Mouse (Mus musculus) right cerebral cortex, postnatal 25 days (tissue): ENCODE measurements around the gene Dap3.
"Not testable (repeated sequence)": the region's sequence is repeated elsewhere in the genome, so short reads cannot be mapped to it uniquely, and the experiment has no call there.

Experiments
- DNase-seq: peaks from one replicate; pipeline ENCODE4 v3.0.0; 2022

Gene Dap3

DNA sequence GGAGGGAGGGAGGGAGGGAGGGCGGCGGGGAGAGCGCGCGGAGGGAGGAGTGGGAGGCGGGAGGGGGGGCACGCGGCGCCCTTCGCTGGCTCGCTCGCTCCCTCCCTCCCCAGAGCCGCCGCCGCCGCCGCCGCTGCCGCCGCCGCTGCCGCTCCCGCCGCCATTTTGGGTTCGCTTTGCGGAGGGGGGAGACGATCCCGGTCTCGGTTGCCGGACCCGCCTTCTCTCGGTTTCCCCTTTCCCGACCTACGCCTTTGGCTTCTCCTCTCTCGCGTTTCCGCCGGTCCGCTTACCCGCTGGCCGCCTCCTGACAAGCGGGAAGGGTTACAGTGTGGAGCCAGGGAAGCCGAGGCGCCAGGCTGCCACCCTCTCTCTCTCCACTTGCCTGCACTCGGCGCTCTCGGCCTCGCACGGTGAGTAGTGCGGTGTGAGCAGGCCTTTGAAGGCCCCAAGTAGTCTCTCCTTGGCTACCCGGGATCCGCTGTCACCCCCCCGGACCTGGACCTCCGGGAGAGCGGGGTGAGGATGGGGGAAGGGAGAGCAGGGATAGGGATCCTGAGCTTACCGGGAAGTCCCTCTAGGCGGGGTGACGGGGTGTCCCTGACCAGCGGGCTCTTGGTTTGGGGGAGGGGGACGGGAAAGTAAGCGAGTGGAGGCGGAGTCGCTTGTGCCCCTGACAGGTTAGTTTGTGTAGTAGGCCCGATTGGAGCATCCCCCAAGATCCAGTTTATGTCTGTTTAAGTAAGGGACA lies at the start of gene Dap3, which contains the start of gene Ash1l:
Gene Dap3 (minus strand): TSS at position 606 of the 751 bp plus-strand sequence.
Gene Ash1l (plus strand): TSS at position 47 of the 751 bp plus-strand sequence.
- DNase-seq, result peak; percentile 81

DNA sequence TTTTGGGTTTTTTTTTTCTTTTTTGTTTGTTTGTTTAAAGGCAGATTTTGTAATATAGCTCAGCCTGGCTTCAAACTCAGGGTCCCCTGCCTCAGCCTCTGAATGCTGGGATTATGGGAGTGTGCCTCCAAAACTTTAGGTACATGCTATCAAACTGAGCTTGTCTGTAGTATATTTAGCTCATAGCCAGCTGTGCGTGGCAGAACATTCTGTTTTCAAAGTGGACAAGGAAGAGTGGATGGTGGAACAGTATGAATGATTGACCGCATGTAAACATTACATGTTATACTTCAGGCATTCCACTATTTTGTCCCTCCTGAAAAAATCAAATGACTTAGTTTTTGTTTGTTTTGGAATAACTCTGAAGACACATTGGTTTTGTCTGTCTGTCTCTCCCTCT lies 41.8 kb upstream of the Dap3 start:
- DNase-seq, result no peak

DNA sequence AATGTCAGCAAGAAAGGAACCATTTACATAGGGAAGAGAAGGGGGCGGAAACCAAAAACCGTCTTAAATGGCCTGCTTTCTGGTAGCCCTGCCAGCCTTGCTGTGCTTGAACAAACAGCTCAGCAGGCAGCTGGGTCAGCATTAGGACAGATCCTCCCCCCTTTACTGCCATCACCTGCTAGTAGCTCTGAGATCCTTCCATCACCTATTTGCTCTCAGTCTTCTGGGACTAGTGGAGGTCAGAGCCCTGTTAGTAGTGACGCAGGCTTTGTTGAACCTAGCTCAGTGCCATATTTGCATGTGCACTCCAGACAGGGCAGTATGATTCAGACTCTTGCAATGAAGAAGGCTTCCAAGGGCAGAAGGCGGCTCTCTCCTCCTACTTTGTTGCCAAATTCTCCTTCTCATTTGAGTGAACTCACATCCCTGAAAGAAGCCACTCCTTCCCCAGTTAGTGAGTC lies 33.0 kb upstream of the Dap3 start:
- no peak for DNase-seq

DNA sequence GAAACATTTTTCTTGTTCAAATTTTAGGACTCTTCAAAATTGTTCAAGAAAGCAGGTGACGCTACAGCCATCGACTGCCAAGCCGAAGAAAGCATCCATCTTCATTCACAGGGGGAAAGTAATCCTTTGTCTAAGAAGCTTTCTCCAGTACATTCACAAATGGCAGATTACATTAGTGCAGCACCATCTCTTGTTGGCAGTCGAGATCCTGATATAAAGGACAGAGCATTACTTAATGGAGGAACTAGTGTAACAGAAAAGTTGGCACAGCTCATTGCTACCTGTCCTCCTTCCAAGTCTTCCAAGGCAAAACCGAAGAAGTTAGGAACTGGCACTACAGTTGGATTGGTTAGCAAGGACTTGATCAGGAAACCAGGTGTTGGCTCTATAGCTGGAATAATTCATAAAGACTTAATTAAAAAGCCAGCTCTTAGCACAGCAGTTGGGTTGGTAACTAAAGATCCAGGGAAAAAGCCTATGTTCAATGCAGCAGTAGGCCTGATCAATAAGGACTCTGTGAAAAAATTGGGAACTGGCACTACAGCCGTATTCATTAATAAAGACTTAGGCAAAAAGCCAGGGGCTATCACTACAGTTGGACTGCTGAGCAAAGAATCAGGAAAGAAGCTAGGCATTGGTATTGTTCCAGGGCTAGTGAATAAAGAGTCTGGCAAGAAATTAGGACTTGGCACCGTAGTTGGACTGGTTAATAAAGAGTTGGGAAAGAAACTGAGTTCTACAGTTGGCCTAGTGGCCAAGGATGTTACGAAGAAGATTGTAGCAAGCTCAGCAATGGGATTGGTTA lies 30.4 kb upstream of the Dap3 start:
- DNase-seq, result no peak

DNA sequence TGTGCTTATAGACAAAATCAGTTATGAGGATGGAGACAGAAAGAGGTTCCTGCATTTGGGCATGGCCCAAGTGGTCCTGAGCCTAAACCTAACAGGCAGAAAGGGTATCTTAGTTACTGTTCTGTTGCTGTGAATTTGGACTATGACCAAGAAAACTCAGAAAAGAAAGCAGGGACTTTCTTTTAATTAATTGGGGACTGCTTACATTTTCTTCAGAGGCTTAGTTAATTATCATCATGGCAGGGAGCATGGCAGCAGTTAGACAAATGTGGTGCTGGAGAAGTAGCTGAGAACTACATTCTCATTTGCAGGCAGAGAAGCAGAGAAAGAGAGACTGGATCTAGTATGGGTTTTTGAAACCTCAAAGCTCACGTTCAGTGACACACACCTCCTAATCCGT lies 24.0 kb upstream of the Dap3 start:
- no peak for DNase-seq

DNA sequence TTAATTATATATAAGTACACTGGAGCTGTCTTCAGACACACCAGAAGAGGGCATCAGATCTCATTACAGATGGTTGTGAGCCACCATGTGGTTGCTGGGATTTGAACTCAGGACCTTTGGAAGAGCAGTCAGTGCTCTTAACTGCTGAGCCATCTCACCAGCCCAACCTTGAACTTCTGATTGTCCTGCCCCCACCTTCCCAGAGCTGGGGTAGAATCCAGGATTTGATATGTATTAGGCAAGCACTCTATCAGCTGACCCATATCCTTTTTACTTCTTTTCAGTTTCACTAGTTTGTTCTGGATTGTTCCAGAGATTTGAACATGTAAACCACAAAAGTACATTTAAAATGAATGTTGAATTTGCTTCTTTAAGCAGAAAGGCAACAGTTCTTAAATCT lies 12.2 kb upstream of the Dap3 start:
- not testable (repeated sequence) for DNase-seq

DNA sequence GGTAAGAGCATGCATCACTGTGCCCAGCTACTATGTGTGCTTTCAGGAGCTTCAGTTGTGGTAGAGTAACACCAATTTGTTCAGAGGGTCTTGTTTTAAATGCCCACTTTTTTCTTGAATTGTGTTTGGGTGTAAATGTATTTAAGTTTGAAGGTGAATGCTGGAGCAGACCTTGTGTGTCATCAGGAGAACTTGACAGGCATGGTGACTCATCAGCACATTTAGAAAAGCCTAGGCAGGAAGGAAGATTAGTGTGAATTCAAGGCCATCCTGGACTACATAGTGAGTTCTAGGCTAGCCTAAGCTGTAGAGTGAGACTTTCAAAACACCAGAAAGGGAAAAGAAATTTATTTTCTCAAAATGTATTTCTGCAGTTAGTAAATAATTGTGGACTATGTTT lies 2.8 kb upstream of the Dap3 start:
- no peak for DNase-seq

DNA sequence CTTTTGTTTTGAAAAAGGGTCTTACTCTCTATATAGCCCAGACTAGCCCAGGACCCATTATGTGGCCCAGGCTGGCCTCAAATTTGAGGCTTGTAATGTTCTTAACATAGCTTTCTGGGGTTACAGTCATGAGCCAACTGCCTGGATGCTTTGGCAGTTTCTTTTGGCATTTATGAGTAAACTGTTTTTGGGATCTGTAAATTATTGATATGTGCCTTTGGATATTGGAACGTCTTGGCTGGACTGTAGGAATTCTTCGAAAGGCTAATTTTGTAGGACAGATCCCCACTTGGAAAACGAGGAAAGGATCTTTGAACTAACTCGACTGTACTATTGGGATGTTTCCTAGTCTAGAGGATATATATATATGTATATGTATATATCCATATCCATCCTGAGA lies 2.3 kb upstream of the Dap3 start:
- DNase-seq, result no peak

DNA sequence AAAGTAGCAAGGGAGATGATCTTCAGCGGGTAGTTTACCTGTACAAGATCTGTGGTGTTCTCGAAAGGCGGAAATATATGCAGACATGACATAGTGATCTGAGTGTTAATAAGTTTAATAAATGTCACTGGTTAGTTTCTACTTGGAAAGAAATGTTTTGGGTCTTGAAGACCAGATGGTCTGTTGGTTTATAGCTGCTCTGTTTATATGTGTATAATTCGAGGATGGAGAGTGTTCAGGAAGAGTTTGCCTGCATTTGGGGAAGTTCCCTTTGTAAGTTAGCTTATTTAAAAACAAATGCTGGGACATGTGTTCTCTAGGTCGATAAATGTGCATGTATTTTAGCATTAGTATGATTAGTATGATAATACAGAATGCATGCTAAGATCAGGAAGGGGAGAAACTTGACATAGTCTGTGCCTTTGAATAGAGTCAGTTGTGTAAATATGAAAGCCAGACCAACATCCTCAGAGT lies 383 bp upstream of the Dap3 start:
- no peak for DNase-seq

DNA sequence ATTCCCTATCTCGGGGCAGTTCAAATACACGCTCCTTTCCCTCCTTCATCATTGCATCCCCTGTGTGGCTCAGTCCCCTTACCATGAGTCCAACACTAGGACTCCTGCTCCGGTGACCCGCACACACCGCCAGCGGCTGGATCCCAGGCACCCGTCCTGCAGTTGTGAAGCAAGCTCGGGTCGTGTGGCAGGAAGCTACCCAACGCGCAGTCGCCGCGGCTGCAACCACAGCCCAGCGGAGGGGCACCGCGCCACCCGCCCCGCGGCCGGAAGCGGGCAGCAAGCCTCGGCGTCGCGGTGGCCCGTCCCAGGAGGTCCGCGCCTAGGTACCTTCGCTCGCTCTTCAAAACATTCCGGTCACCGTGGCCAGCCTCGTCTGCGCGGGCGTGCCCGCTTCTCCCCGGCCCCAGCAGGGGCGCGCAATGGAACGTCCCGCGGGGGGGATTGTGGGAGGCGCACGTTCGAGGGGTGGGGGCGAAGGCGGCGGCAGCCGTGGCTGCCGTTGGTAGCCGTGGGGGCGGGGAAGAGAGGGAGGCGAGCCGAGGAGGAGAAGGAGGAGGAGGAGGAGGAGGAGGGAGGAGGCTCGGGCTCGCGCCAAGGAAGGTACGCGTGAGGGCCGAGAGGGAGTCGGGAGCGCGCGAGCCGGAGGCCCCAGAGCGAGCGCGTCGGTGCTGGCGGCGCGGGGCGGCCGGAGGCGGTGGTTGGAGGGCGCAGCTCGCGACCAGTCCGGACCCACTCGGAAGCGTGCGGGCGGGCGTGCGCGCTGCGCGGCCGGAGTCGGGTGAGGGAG lies 1.0 kb downstream of the Dap3 start:
- peak; percentile 86 for DNase-seq

DNA sequence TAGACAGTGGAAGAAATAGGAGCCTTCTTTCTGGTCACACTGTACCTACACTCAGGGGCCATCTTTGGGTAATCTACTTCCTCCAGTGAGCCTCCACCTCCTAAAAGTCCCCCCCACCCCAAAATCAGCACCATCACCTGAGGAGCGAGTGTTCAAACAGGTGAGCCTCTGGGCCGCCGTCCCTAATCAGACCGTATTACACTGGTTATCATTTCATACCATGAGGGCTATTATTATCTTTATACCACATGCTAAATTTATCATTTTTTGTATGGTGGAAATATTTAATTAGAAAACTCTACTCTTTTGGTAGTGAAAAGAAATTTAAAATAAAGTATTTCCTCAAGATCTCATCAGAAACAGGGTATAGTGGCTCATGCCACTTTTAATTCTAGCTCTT lies 6.9 kb downstream of the Dap3 start:
- no peak for DNase-seq

DNA sequence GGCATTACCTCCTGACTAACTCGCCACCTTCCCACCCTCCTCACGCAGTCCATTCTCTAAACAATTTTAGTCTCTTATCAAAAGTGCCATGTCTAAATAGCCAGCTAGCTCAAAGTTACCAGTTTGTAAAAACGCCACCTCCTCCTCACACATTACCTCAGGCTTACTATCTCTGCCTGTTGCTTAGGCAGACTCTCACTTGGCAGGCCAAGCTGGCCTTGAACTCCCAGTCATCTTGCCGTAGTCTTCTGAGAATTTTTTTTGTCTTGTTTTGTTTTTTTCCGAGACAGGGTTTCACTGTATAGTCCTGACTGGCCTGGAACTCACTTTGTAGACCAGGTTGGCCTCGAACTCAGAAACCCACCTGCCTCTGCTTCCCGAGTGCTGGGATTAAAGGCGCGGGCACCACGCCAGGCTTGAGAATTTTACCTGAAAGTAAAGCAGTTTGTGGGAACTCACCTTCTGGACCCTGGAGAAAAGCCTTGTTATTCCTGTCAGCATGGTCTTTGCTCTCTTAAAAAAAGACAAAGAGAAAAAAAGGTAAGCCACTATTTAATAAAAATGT lies 8.6 kb downstream of the Dap3 start:
- no peak for DNase-seq

DNA sequence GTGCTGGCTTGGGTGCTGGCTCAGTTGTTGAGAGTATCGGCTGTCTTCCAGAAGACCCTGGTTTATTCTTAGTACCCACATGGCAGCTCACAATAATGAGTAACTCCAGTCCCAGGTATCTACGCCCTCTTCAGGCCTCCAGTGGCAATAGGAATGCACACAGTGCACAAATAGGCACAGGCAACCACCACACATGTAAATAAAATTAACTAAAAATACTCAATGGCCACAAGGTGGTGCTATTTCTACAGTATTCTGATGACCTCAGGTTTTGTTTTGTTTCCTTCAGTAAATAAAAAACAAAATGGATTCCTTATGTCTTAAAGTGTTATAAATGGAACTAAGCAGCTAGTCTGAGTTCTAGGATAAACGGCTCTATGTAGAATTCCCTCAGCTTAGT lies 11.2 kb downstream of the Dap3 start:
- DNase-seq, result no peak

DNA sequence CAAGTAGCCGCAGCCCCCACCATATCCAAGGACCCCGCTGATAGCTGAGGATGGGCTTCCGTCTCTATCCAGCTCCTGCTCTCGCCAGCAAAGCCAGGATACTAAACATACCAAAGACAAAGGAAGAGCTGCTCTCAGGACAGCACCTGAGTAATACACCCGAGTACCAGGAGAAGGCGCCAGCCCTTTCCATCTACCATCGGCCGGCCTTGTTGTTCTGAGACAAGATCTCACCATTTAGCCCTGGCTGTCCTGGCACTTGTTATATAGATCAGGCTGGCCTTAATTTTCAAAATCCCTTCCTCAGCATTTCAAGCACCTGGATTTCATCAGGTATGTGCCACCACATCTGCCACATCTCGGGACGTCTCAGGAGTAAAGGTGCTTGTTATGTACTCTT lies 11.9 kb downstream of the Dap3 start:
- no peak for DNase-seq

DNA sequence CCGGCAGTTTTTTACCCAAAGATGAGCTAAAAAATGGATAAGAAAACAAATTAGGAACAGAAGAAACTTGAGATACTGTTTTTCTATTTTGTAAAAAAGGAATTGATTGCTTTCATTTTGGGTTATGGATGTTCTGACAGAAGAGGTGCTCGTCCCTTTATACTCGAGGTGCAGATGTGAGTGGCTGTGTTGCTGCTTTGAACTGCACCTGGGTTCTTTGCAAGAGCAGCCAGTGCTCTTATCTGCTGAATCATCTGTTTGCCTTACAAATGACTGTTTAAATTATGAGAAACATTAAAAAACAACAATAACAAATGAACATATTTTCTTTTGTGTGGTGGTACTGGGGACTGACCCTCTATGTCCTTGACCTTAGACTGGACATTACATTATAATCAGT lies 21.5 kb downstream of the Dap3 start:
- no peak for DNase-seq

DNA sequence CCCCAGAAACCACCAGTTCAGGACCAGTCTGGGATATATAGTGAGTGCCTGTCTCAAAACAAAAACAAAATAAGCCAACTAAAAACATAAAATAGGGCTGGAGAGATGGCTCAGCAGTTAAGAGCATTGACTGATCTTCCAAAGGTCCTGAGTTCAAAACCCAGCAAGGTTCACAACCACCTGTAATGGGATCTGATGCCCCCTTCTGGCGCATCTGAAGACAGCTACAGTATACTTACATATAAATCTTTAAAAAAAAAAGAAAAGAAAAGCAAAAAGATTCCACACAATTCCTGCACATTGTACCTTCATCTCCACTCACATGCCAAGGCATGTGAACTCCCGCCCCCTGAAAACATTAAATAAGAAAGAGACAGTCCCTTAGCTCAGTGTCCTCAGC lies 25.3 kb downstream of the Dap3 start:
- DNase-seq, result no peak

DNA sequence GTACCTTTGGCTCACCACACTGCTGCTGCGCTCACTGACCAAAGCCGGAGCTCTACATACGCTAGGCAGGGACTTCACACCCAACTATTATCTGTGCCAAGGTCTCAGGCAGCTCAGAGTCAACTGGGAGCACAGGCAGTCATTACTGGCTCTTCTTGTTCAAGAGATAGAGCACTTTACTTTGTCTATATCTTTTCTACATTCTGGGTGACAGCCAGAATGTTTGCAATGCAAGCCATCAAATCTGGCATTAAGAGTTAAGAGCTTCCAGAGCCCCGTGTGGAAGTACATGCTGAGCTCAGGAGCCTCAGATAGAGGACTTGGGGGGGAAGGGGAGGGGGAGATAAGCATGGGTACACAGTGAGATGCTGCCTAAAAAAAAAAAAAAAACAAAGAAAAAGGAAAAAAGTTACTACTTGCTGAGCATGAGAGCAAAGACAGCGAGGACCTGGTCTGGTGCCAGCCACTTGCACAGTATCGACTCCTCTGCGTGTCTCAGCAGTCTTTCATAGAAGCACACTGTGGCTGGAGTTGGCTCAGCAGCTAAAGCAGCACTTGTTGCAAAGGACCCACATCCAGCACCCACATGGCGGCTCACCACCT lies 26.9 kb downstream of the Dap3 start:
- no peak for DNase-seq

DNA sequence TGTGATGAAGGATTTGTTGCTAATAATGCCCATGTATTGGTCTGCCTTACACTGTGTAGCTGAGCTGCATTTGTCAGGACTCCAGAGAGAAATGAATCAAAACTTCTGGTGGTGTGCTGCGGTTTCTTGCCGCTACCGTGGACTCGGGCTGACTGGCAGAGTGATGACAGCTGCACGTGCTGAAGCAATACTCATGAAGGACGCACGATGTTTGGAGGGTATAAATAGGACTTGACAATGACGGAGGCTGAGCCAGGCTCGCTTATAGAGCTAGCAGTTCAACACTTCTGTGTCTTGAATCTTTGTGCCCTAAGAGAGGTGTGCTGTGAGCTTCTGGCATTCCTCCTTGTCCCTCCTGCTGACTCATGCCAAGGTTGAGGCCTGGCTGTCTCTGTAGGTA lies 29.6 kb downstream of the Dap3 start:
- DNase-seq, result no peak

DNA sequence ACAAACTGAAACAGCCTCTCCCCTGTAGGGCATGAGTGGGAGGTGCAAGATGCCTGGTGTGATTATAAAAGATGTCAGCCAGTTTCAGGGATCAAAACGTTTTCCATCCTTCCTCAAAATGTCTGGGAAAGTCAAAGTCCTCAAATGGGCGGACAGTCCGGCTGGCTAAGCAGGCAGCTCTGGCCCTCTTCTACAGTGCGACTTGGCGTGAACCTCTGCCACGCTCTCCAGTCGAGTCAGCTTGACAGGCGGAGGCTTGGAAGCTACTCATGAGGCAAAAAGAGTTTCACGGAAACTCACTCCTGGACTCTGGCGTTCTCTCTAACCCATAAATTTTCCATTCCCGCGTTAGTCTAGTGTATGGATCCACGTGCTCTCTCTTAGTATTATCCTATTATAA lies 32.0 kb downstream of the Dap3 start:
- no peak for DNase-seq

DNA sequence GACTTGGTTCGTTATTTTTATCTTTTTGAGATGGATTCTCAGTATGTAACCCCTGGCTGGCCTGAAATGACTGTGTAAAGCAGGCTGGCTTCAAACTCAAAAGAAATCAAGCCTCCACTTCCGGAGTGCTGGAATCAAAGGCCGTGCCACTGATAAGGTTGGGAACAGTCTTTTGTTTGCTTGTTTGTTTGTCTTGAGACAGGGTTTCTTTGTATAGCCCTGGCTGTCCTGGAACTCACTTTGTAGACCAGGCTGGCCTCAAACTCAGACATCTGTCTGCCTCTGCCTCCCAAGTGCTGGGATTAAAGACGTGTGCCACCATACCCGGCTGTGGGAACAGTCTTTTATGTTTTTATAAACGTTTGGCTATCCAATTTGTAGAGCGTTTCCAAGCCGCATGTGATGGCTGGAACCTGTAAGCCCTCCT lies 36.6 kb downstream of the Dap3 start:
- DNase-seq, result no peak

DNA sequence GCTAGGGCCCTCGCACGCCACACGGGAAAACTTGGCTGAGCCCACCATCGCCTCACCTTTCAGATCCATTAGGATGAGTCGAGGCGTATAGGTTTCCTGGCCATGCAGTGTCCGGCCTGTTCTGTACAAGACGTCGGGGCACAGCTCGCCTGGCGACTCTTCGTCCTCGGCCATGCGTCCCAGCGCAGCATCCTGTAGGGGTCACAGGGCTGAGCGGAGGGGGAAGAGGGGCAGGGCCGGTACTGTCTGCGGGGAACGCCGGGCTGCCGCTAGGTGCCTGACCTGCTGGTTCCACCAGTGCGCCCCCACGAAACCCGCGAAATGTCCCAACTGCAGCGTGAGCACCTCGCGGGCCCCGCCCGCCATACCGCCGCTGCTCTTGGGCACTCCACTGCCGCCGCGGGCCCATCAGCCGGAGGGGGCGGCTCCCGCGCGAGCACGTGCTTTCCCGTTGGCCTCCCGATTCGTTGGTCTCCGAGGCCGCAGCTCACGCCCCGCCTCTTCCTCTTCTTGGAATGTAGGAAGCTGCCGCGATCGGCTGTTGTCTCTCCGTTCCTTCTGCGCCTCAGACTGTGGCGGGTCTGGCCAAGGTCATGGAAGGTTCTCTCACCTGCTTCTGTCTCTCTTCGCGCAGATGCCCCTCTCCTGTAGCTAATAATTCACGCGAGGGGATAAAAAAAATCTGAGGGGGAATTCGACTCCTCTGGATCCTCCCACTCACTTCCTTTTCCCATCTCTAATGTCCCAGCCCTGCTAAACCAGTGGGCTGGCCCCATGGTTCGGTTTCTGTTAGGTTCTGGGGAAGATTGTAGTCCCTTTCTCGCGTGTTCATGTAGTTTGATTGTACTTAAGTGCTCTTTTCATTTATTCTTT lies 37.2 kb downstream of the Dap3 start, which contains the start of gene Msto1:
Gene Msto1 (minus strand): TSS at position 489 of the 873 bp plus-strand sequence.
- peak; percentile 94 for DNase-seq
